Mouse (Mus musculus) common myeloid progenitor, adult 5-6 weeks (primary cell): ENCODE data around the gene Ppp1r14b. TPM values are rescaled to one million over a fixed set of nuclear protein-coding genes. Genes with fewer than 3 reads are reported as not detected.

ENCODE experiments used
- total RNA-seq: library from RNA; stranded (forward); fragments of 200-1000, 187-1606 nt; gene quantifications from 2 replicates; pipeline ENCODE4 v1.2.3, GENCODE M21; 2017

Gene Ppp1r14b
- total RNA-seq, 1 experiment from 2014 or later: 184 TPM

Other genes with a start within 250 kb of the Ppp1r14b start
- gene Rps6ka4, start 134.3 kb upstream of the Ppp1r14b start, total RNA-seq: 5.8 and 6.8 TPM in 2 replicates
- gene Ccdc88b, start 116.8 kb upstream of the Ppp1r14b start, total RNA-seq: 29.1 and 65.5 TPM in 2 replicates
- gene Trmt112, start 65.3 kb upstream of the Ppp1r14b start, total RNA-seq: 251 and 275 TPM in 2 replicates
- gene Prdx5, start 64.9 kb upstream of the Ppp1r14b start, total RNA-seq: 131 and 139 TPM in 2 replicates
- 17.9 and 18.2 TPM in 2 replicates for gene Esrra, start 53.2 kb upstream of the Ppp1r14b start, total RNA-seq
- gene Catsperz, start 49.6 kb upstream of the Ppp1r14b start, total RNA-seq: not detected in 2 replicates
- gene Kcnk4, start 40.5 kb upstream of the Ppp1r14b start, total RNA-seq: not detected in 2 replicates
- 36.4 and 72.3 TPM in 2 replicates for gene Bad, start 33.1 kb upstream of the Ppp1r14b start, total RNA-seq
- gene Gpr137, start 32.5 kb upstream of the Ppp1r14b start, total RNA-seq: 13.0 and 13.1 TPM in 2 replicates
- gene Plcb3, start 1.5 kb downstream of the Ppp1r14b start, total RNA-seq: 7.5 and 10.6 TPM in 2 replicates
- gene Fkbp2, start 5.5 kb downstream of the Ppp1r14b start, total RNA-seq: 136 and 154 TPM in 2 replicates
- 6.0 and 16.6 TPM in 2 replicates for gene Vegfb, start 12.7 kb downstream of the Ppp1r14b start, total RNA-seq
- gene Dnajc4, start 17.6 kb downstream of the Ppp1r14b start, total RNA-seq: 5.4 and 7.9 TPM in 2 replicates
- 3.3 and 6.1 TPM in 2 replicates for gene Nudt22, start 21.1 kb downstream of the Ppp1r14b start, total RNA-seq
- 3.2 TPM in 1 of 2 replicates, not detected in the other for gene Trpt1, start 21.2 kb downstream of the Ppp1r14b start, total RNA-seq
- 221 and 234 TPM in 2 replicates for gene Fermt3, start 44.5 kb downstream of the Ppp1r14b start, total RNA-seq
- 244 and 257 TPM in 2 replicates for gene Stip1, start 65.0 kb downstream of the Ppp1r14b start, total RNA-seq
- 2.8 and 7.9 TPM in 2 replicates for gene Macrod1, start 81.8 kb downstream of the Ppp1r14b start, total RNA-seq
- gene Flrt1, start 130.8 kb downstream of the Ppp1r14b start, total RNA-seq: not detected in 2 replicates
- gene Otub1, start 231.3 kb downstream of the Ppp1r14b start, total RNA-seq: 68.3 and 73.2 TPM in 2 replicates
- gene Cox8a, start 242.6 kb downstream of the Ppp1r14b start, total RNA-seq: 385 and 388 TPM in 2 replicates